Mouse (Mus musculus) small intestine, adult 2 months (tissue): ENCODE data around the gene Mybl2.

Source experiments
- CTCF ChIP-seq: fragments of 200-500 bp; IDR thresholded peaks from 2 replicates; pipeline ENCODE4 v1.5.1; 2012; ENCODE audit warnings: low read depth, mild to moderate bottlenecking, control low read depth, inconsistent platforms, low read length, moderate library complexity, mixed read lengths; ENCODE audit not compliant: insufficient replicate concordance, insufficient read length; ENCODE audit errors: extremely low read depth
- POLR2A ChIP-seq: fragments of 200-500 bp; IDR thresholded peaks from 2 replicates; pipeline ENCODE4 v1.6.1; 2012; ENCODE audit warnings: low read depth, mild to moderate bottlenecking, control low read depth, inconsistent platforms, low read length, moderate library complexity

- TF ChIP-seq CTCF, result no peak
- TF ChIP-seq POLR2A, result no peak
Measured at GRCm38 (mm10) chr2:163104086-163104770, 49.7 kb downstream of the Mybl2 start.
